Mouse (Mus musculus) embryonic fibroblast, embryonic 13.5 days (primary cell): ENCODE measurements around the gene Ppfibp1.

ENCODE experiments used
- CTCF ChIP-seq: IDR thresholded peaks from 2 replicates; pipeline ENCODE4 v1.5.1; 2011; ENCODE audit warnings: mild to moderate bottlenecking, control low read depth, low read length, moderate library complexity, borderline replicate concordance; ENCODE audit not compliant: insufficient read depth
- POLR2A ChIP-seq: IDR thresholded peaks from 2 replicates; pipeline ENCODE4 v1.6.1; 2011; ENCODE audit warnings: low read depth, mild to moderate bottlenecking, control low read depth, low read length, moderate library complexity

DNA sequence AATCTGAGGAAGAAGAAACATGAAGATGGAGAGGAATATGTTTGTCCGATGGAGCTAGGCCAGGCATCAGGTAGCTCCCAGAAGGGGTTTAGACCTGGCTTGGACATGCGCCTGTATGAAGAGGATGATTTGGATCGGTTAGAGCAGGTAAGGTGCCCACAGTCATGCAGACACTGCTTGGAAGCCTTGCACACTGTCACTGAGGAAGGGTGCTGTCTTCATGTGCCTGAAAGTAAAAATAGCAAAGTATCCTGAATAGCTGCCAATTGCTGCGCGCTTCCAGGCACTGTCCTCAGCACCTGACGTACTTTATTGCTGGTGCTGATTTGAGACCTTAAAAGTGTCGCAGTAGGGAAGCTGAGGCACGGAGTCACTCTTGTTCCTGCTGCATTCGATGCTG lies 141.3 kb downstream of the Ppfibp1 start:
- TF ChIP-seq POLR2A (no peak), CTCF (no peak)
